Mouse (Mus musculus) testis, adult 2 months (tissue): Measurements from ENCODE around the gene Map3k12. TPM values are rescaled to one million over a fixed set of nuclear protein-coding genes. Genes with fewer than 3 reads are reported as not detected.

Experiments
- H3K27ac ChIP-seq: fragments of 200-500 bp; 2 replicates; pipeline ENCODE4 v1.5.1; 2012; ENCODE audit warnings: low read depth, low read length; ENCODE audit not compliant: control insufficient read depth, insufficient read depth
- H3K27me3 ChIP-seq: fragments of 200-500 bp; 2 replicates; pipeline ENCODE4 v1.6.1; 2012; ENCODE audit warnings: mild to moderate bottlenecking, low read length, moderate library complexity; ENCODE audit not compliant: control insufficient read depth, insufficient read depth
- H3K36me3 ChIP-seq: fragments of 200-500 bp; 2 replicates; pipeline ENCODE4 v1.6.1; 2012; ENCODE audit warnings: mild to moderate bottlenecking, low read length; ENCODE audit not compliant: control insufficient read depth, insufficient read depth
- H3K4me1 ChIP-seq: fragments of 200-500 bp; 2 replicates; pipeline ENCODE4 v1.6.1; 2012; ENCODE audit warnings: low read length; ENCODE audit not compliant: control insufficient read depth, insufficient read depth
- H3K4me3 ChIP-seq: fragments of 200-500 bp; 2 replicates; pipeline ENCODE4 v1.5.1; 2012; ENCODE audit warnings: low read depth, mild to moderate bottlenecking, low read length, moderate library complexity, mixed read lengths; ENCODE audit not compliant: control insufficient read depth
- CTCF ChIP-seq: fragments of 200-500 bp; IDR thresholded peaks from 2 replicates; pipeline ENCODE4 v1.5.1; 2012; ENCODE audit warnings: low read depth, mild to moderate bottlenecking, inconsistent platforms, low read length, moderate library complexity; ENCODE audit not compliant: control insufficient read depth, insufficient read depth, insufficient replicate concordance
- POLR2A ChIP-seq: fragments of 200-500 bp; IDR thresholded peaks from 2 replicates; pipeline ENCODE4 v1.6.1; 2012; ENCODE audit warnings: low read depth, mild to moderate bottlenecking, inconsistent platforms, low read length, moderate library complexity; ENCODE audit not compliant: control insufficient read depth
- polyA plus RNA-seq: library from polyadenylated mRNA; depleted of rRNA; stranded (reverse); fragments of >200 nt; gene quantifications from 2 replicates; pipeline ENCODE4 v1.2.3, GENCODE M21; 2012

Gene Map3k12
- polyA plus RNA-seq, 1 experiment = 7.0 TPM

GRCm38 (mm10) chr15:102528396-102528795, 11.5 kb upstream of the Map3k12 start:
- Histone ChIP-seq H3K27ac (no peak overlapping the region), H3K27me3 (no peaks in the 10 kb centered on the region), H3K4me1 (no peaks in the 10 kb centered on the region), H3K36me3 (no peaks in the 10 kb centered on the region; the same call in 1 of the 2 replicates), H3K4me3 (no peak overlapping the region)
- TF ChIP-seq POLR2A = no peak
- no peak for TF ChIP-seq CTCF

GRCm38 (mm10) chr15:102527936-102528335, 11.1 kb upstream of the Map3k12 start:
- Histone ChIP-seq H3K27me3 (no peaks in the 10 kb centered on the region), H3K36me3 (no peaks in the 10 kb centered on the region; the same call in 1 of the 2 replicates)
- TF ChIP-seq POLR2A (no peak), CTCF (peak; percentile 46; the same call in 1 of the 2 replicates)

GRCm38 (mm10) chr15:102526111-102527002, 9.5 kb upstream of the Map3k12 start:
- TF ChIP-seq CTCF (no peak), POLR2A (no peak)
- Histone ChIP-seq H3K4me3 (no peak overlapping the region), H3K27ac (no peak overlapping the region), H3K36me3 (no peaks in the 10 kb centered on the region; the same call in 1 of the 2 replicates), H3K4me1 (no peaks in the 10 kb centered on the region), H3K27me3 (no peaks in the 10 kb centered on the region)

More at GRCm38 (mm10) chr15:102527936-102528335, 11.1 kb upstream of the Map3k12 start:
- Histone ChIP-seq H3K4me1 (no peaks in the 10 kb centered on the region), H3K27ac (no peak overlapping the region), H3K4me3 (no peak overlapping the region)

GRCm38 (mm10) chr15:102524892-102525485, 8.1 kb upstream of the Map3k12 start, which contains the start of gene Npff:
Gene Npff, minus strand, starts transcription at chr15:102524942.
- Histone ChIP-seq H3K27me3 (no peaks in the 10 kb centered on the region), H3K4me1 (no peaks in the 10 kb centered on the region), H3K36me3 (no peaks in the 10 kb centered on the region; the same call in 1 of the 2 replicates), H3K4me3 (no peak within 1 kb of the TSS), H3K27ac (no peak within 1 kb of the TSS)
- TF ChIP-seq POLR2A (no peak), CTCF (peak; percentile 82)

- H3K4me3 ChIP-seq = no peak overlapping the region
- TF ChIP-seq POLR2A (no peak), CTCF (no peak)
- no peaks in the 10 kb centered on the region; the same call in 1 of the 2 replicates for H3K36me3 ChIP-seq
- H3K27ac ChIP-seq = no peak overlapping the region
- no peaks in the 10 kb centered on the region for H3K27me3 ChIP-seq
- peaks cover 12% of the 10 kb centered on the region for H3K4me1 ChIP-seq
Measured at GRCm38 (mm10) chr15:102521480-102521879, 4.6 kb upstream of the Map3k12 start.

- Histone ChIP-seq H3K4me3 (no peak overlapping the region), H3K27ac (no peak overlapping the region)
Measured at GRCm38 (mm10) chr15:102520416-102520815, 3.6 kb upstream of the Map3k12 start.

More at GRCm38 (mm10) chr15:102520416-102520815, 3.6 kb upstream of the Map3k12 start:
- Histone ChIP-seq H3K36me3 (no peaks in the 10 kb centered on the region; the same call in 1 of the 2 replicates), H3K27me3 (no peaks in the 10 kb centered on the region), H3K4me1 (peaks cover 19% of the 10 kb centered on the region)
- TF ChIP-seq POLR2A = no peak
- TF ChIP-seq CTCF = no peak
